Mouse (Mus musculus) liver, embryonic 14 days (tissue): ENCODE data around the gene Tmsb15a. TPM values are rescaled to one million over a fixed set of nuclear protein-coding genes. Genes with fewer than 3 reads are reported as not detected.

Experiments used
- polyA plus RNA-seq: library from polyadenylated mRNA; depleted of rRNA; stranded (reverse); fragments of >200 nt; gene quantifications from 2 replicates; pipeline ENCODE4 v1.2.3, GENCODE M21; 2012; rRNA removed

Gene Tmsb15a
- not detected in 2 replicates for polyA plus RNA-seq

DNA sequence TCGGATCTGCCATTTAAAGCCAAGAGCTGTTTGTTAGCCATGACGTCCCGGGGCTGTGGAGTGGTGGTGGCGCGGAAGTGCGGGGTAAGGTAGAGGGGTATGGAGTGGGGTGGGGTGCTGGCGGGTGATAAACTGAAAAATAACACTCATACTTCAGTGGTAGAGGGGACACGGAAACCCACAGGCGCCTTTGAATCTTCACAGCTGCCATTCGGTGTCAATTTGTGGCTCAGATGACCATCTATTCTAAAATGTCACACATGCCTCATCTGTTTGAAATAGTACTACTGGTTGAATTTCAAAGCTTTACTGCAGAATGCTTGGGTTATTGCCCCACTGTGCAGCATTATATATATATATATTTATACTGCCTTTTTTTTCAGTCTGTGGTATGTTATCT is at the start of gene Tmsb15a:
Tmsb15a (minus strand) TSS at position 101 of the 400 bp plus-strand sequence.

DNA sequence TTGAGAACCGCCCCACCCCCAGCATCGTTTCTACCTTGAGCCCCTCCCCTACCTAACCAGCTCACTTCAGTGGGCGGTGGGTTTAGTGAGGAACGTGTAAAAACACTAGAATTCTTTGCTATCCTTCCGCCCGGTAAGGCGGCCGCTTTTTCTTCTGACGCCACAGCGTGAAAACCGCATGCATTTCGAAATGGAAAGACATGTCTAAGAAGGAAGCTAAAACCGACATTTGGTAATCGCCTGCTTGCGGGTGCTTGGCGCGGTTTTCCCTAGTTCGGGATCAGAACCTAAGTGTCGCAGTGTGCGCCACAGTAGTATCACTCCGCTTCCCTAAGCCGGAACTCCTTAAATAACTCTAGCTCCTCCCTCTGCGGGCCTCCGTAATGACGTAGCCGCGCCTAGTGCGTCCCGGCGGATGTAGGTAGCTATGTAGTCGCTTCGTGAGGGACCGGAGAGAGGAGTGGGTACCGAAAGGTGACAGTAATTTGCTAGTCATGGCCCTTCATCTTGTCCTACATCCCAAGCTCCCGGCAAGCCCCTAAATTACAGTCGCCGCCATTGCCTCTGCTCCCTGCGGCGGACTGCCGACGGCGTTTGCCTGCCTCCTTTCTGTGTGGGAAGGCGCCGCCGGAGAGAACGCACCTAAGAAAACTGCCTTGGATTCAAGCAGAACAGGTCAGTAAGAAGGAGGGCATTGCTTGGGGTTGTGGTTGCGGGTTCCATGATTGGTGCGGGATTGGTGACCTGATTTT is 17.4 kb upstream of the Tmsb15a start, which contains the start of the genes Armcx5 and Gprasp1:
Armcx5 (plus strand) TSS at position 430 of the 752 bp plus-strand sequence.
Gprasp1 (plus strand) TSS at position 430 of the 752 bp plus-strand sequence.

DNA sequence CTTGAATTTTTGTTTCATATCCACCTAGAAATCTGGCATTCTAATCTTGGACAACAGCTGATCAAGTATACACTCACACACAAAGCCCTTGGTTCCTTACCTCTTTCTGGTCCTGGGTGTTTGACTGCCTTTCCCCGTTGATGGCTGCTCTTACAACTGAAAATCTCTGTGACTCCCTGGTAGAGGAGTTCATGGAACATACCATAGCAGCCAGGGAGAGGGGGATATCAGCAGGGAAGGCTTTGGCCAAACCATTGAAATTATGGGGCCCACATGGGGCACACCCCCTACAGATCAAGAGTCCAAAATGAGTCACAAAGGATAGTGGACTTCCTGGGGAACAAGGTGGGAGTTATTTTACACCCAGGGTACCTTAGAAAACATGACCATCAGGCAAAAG is 31.4 kb downstream of the Tmsb15a start, which contains the start of gene Tcp11x2:
Tcp11x2 (minus strand) TSS at position 158 of the 400 bp plus-strand sequence.

Other genes with a start within 250 kb of the Tmsb15a start
- not detected in 2 replicates for gene AV320801, start 230.7 kb downstream of the Tmsb15a start, polyA plus RNA-seq
- 0.30 and 0.32 TPM in 2 replicates for gene Nxf7, start 126.5 kb downstream of the Tmsb15a start, polyA plus RNA-seq
- not detected in 2 replicates for gene Prame, start 97.6 kb downstream of the Tmsb15a start, polyA plus RNA-seq
- not detected in 2 replicates for gene Tcp11x2, start 31.5 kb downstream of the Tmsb15a start, polyA plus RNA-seq
- 1.8 and 2.0 TPM in 2 replicates for gene Armcx5, start 17.5 kb upstream of the Tmsb15a start, polyA plus RNA-seq
- 5.9 and 6.8 TPM in 2 replicates for gene Gprasp1, start 17.5 kb upstream of the Tmsb15a start, polyA plus RNA-seq
- 5.7 and 6.1 TPM in 2 replicates for gene Bhlhb9, start 72.3 kb upstream of the Tmsb15a start, polyA plus RNA-seq
- 0.73 and 0.94 TPM in 2 replicates for gene Gprasp2, start 113.8 kb upstream of the Tmsb15a start, polyA plus RNA-seq